ENCODE assay signal across 15 mouse cellular contexts in genomic region chr6:94690247-94690646, GRCm38 (mm10). TPM values are rescaled to one million over a fixed set of nuclear protein-coding genes. Genes with fewer than 3 reads are reported as not detected.
A peak's percentile ranks its signal among the peaks of the same experiment; 100 is the strongest.
DNase-seq lines count a peak whose midpoint lies in the region; ATAC-seq and TF ChIP-seq lines count a peak whose summit lies in the region.
"Had no signal": no experiment of that assay in that cellular context is flagged by ENCODE, and none has a peak within 500 bp of the region (broad histone marks: within the 10 kb centered on the region; RNA-seq: fewer than 3 reads in every experiment).

No protein-coding gene starts in this region.

- H3K36me3 ChIP-seq in neural tube, embryonic 15.5 days, result no peaks in the 10 kb centered on the region
- H3K36me3 ChIP-seq in stomach, embryonic 16.5 days (ENCODE audit: control insufficient read depth, insufficient read depth, low read length), result no peaks in the 10 kb centered on the region
- H3K36me3 ChIP-seq: embryonic facial prominence, embryonic 13.5 days; forebrain, embryonic 12.5 days; limb, embryonic 12.5 days; neural tube, embryonic 12.5 days had no signal

- H3K4me2 ChIP-seq in neural tube, embryonic 15.5 days, result 0 out of 2 replicates have a peak overlapping the region, but pooled peaks have one; percentile 6
- peak overlapping the region; percentile 20 for H3K4me2 ChIP-seq in stomach, embryonic 16.5 days (ENCODE audit: low read depth, low read length)
- H3K4me2 ChIP-seq: embryonic facial prominence, embryonic 13.5 days; forebrain, embryonic 12.5 days; heart, embryonic 11.5 days; limb, embryonic 12.5 days; neural tube, embryonic 12.5 days had no signal

- intact Hi-C loops in gastrocnemius, adult 2 months (cut with DNase I), result no loop called here
- intact Hi-C loops in heart, postnatal 36 days (cut with DNase I), result no loop called here
- intact Hi-C loops in left cerebral cortex, postnatal 36 days (cut with DNase I), result loop anchor here (10.0 kb wide), 1 partner anchor 275 kb away; no protein-coding TSS in a partner anchor

- H3K27me3 ChIP-seq in neural tube, embryonic 15.5 days (replicated peaks), result no peaks in the 10 kb centered on the region
- no peaks in the 10 kb centered on the region for H3K27me3 ChIP-seq in stomach, embryonic 16.5 days (ENCODE audit: control insufficient read depth, insufficient read depth, low read length)
- H3K27me3 ChIP-seq: forebrain, embryonic 12.5 days; limb, embryonic 12.5 days; neural tube, embryonic 12.5 days had no signal

- no peak for ATAC-seq in neural tube, embryonic 15.5 days (ENCODE audit: low FRiP score)
- ATAC-seq in inflammation-experienced regulatory T-cells, adult 6 months, result peak; percentile 68
- ATAC-seq in stomach, embryonic 16.5 days (ENCODE audit: insufficient read depth, low FRiP score), result no peak
- ATAC-seq: midbrain, embryonic 16.5 days had no signal

- H3K9ac ChIP-seq in neural tube, embryonic 15.5 days (replicated peaks), result no peak overlapping the region
- H3K9ac ChIP-seq in stomach, embryonic 16.5 days (ENCODE audit: low read length), result no peak overlapping the region
- H3K9ac ChIP-seq: embryonic facial prominence, embryonic 13.5 days; forebrain, embryonic 12.5 days; limb, embryonic 12.5 days; neural tube, embryonic 12.5 days had no signal

- H3K27ac ChIP-seq in gastrocnemius, adult 2 months, result peak overlapping the region; percentile 90
- H3K27ac ChIP-seq in neural tube, embryonic 15.5 days (replicated peaks), result no peak overlapping the region
- peak overlapping the region; percentile 7 for H3K27ac ChIP-seq in stomach, embryonic 16.5 days (ENCODE audit: low read length)
- H3K27ac ChIP-seq: embryonic facial prominence, embryonic 13.5 days; forebrain, embryonic 12.5 days; limb, embryonic 12.5 days; neural tube, embryonic 12.5 days had no signal

- no peaks in the 10 kb centered on the region for H3K9me3 ChIP-seq in neural tube, embryonic 15.5 days (replicated peaks)
- no peaks in the 10 kb centered on the region for H3K9me3 ChIP-seq in stomach, embryonic 16.5 days (replicated peaks; ENCODE audit: control insufficient read depth, low read length)
- H3K9me3 ChIP-seq: embryonic facial prominence, embryonic 13.5 days; forebrain, embryonic 12.5 days; limb, embryonic 12.5 days; neural tube, embryonic 12.5 days had no signal

- 78% methylated on average over 7 of the region's 7 CpGs for WGBS in neural tube, embryonic 15.5 days
- WGBS in stomach, embryonic 16.5 days, result 33% methylated on average over 7 of the region's 7 CpGs

- no peak for TF ChIP-seq CTCF in gastrocnemius, adult 2 months (IDR thresholded peaks at IDR 0.05)

- peaks cover 46% of the 10 kb centered on the region for H3K4me1 ChIP-seq in neural tube, embryonic 15.5 days
- H3K4me1 ChIP-seq in stomach, embryonic 16.5 days (ENCODE audit: control insufficient read depth, insufficient read depth, low read length), result peaks cover 82% of the 10 kb centered on the region

- DNase-seq in gastrocnemius, adult 2 months, result no peak
- no peak for DNase-seq in gastrocnemius, adult 18-20 months (ENCODE audit: low spot score)
- DNase-seq in neural tube, embryonic 10.5 days (ENCODE audit: extremely low spot score, low spot score), result no peak
- no peak for DNase-seq in heart, postnatal 36 days
- no peak for DNase-seq in left cerebral cortex, postnatal 36 days (ENCODE audit: low spot score in 2 of 2)
- DNase-seq: cerebellum, adult 11-12 months had no signal

- H3K4me3 ChIP-seq in gastrocnemius, adult 2 months, result no peak overlapping the region
- no peak overlapping the region for H3K4me3 ChIP-seq in neural tube, embryonic 15.5 days (replicated peaks)
- no peak overlapping the region for H3K4me3 ChIP-seq in stomach, embryonic 16.5 days (replicated peaks; ENCODE audit: low read length)
- H3K4me3 ChIP-seq: embryonic facial prominence, embryonic 13.5 days; forebrain, embryonic 12.5 days; limb, embryonic 12.5 days; neural tube, embryonic 12.5 days had no signal

RNA-seq across cellular contexts. Expression of gene Lrig1, which starts 9.7 kb away (rescaled TPM):
- 10 to 100 TPM; 38.9 to 57.9 TPM for total RNA-seq in gastrocnemius, adult 2 months (2021)
- 10 to 100 TPM; 36.4 to 42.2 TPM for total RNA-seq in gastrocnemius, adult 18-20 months (2021)
- 14.5 and 15.0 TPM in 2 replicates for polyA plus RNA-seq in neural tube, embryonic 15.5 days (2015; fragmentation: Nextera tagmentation; extraction: Ambion mirVana)
- 10 to 100 TPM in 2 of 3 experiments, 1 to 10 TPM in 1; 7.4 to 47.9 (median 44.0) TPM for polyA plus RNA-seq in inflammation-experienced regulatory T-cells, adult 6 months (2017; shearing (Covaris generic))
- polyA plus RNA-seq in stomach, embryonic 16.5 days (2015; fragmentation: Nextera tagmentation; extraction: Ambion mirVana), result 18.3 and 24.0 TPM in 2 replicates
- 10 to 100 TPM; 36.9 to 43.2 TPM for total RNA-seq in heart, postnatal 36 days (2021)
- 10 to 100 TPM; 27.2 to 27.7 TPM for total RNA-seq in left cerebral cortex, postnatal 36 days (2021)
